Mouse (Mus musculus) midbrain, embryonic 16.5 days (tissue): ENCODE results near the gene Tex45. TPM values are rescaled to one million over a fixed set of nuclear protein-coding genes. Genes with fewer than 3 reads are reported as not detected.

Source experiments
- ATAC-seq: fragments of 200-750 bp; cut with Nextera tagmentation; 2 replicates; pipeline ENCODE4 v1.8.0; 2017; ENCODE audit warnings: moderate TSS enrichment
- H3K27ac ChIP-seq: fragments of 300-500 bp; sonication (generic); 2 replicates; pipeline ENCODE4 v1.5.1; 2014; ENCODE audit warnings: mild to moderate bottlenecking, low read length, mixed read lengths
- H3K27me3 ChIP-seq: fragments of 300-500 bp; sonication (generic); 2 replicates; pipeline ENCODE4 v1.6.1; 2014; ENCODE audit warnings: low read depth, low read length, mixed read lengths; ENCODE audit not compliant: control insufficient read depth, insufficient read depth
- H3K36me3 ChIP-seq: fragments of 300-500 bp; sonication (generic); 2 replicates; pipeline ENCODE4 v1.6.1; 2014; ENCODE audit warnings: mild to moderate bottlenecking, low read length, moderate library complexity, mixed read lengths; ENCODE audit not compliant: control insufficient read depth, insufficient read depth
- H3K4me1 ChIP-seq: fragments of 300-500 bp; sonication (generic); 2 replicates; pipeline ENCODE4 v1.6.1; 2014; ENCODE audit warnings: mild to moderate bottlenecking, low read length, mixed read lengths; ENCODE audit not compliant: control insufficient read depth, insufficient read depth
- H3K4me2 ChIP-seq: fragments of 300-500 bp; sonication (generic); 2 replicates; pipeline ENCODE4 v1.6.1; 2014; ENCODE audit warnings: mild to moderate bottlenecking, low read length, mixed read lengths
- H3K4me3 ChIP-seq: fragments of 300-500 bp; sonication (generic); 2 replicates; pipeline ENCODE4 v1.5.1; 2014; ENCODE audit warnings: low read depth, mild to moderate bottlenecking, low read length, moderate library complexity, mixed read lengths
- H3K9ac ChIP-seq: fragments of 300-500 bp; sonication (generic); 2 replicates; pipeline ENCODE4 v1.6.1; 2014; ENCODE audit warnings: low read depth, low read length, mixed read lengths
- H3K9me3 ChIP-seq: fragments of 300-500 bp; sonication (generic); replicated peaks from 2 replicates; pipeline ENCODE4 v1.6.1; 2014; ENCODE audit warnings: mild to moderate bottlenecking, low read length, mixed read lengths; ENCODE audit not compliant: control insufficient read depth, poor library complexity, severe bottlenecking
- WGBS: fragments of 180-500 bp; shearing (Covaris S2); extraction: QIAGEN DNeasy Blood & Tissue Kit; methylation state at CpG from one replicate; pipeline ENCODE4 v1.1.7; 2014; 5-methylcytosine and 5-hydroxymethylcytosine counted together
- polyA plus RNA-seq: library from polyadenylated mRNA; unstranded; fragments of >200 nt; fragmentation: Nextera tagmentation; extraction: Ambion mirVana; gene quantifications from 2 replicates; pipeline ENCODE4 v1.2.1, GENCODE M21; 2015

Gene Tex45
- polyA plus RNA-seq, 1 experiment from 2014 or later: 0.46 TPM

DNA sequence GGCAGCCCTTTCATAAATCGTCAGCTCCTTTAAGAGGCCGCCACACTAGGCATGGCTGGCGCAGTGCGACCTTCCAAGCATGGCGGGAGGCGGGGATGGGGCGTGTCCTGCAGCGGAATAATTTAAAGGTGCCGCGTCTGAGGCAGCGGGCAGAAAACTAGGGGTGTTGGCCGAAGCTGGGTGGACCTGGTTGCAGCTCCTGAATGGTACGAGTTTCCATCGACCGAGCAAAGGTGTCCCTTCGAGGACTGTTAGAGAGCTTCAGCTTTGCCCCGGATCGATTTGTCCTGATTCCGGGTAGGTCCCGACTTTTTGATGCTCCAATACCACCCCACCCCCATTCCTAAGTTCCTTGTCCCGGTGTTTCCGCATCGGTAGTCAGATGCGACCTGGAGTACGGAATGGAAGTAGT is 44.6 kb downstream of the Tex45 start, which contains the start of gene Pnpla6:
Pnpla6 (plus strand) TSS at position 125 of the 412 bp plus-strand sequence.
- H3K27me3 ChIP-seq: no peaks in the 10 kb centered on the region
- peak; percentile 77 for ATAC-seq
- H3K27ac ChIP-seq: peak within 1 kb of the TSS; percentile 84
- peak within 1 kb of the TSS; percentile 58 for H3K4me3 ChIP-seq
- peak within 1 kb of the TSS; percentile 87 for H3K4me2 ChIP-seq
- H3K4me1 ChIP-seq: peaks cover 11% of the 10 kb centered on the region
- under 1% methylated on average over 25 of the region's 25 CpGs for WGBS
- peaks cover 13% of the 10 kb centered on the region for H3K36me3 ChIP-seq
- no peaks in the 10 kb centered on the region for H3K9me3 ChIP-seq
- peak within 1 kb of the TSS; percentile 78 for H3K9ac ChIP-seq

DNA sequence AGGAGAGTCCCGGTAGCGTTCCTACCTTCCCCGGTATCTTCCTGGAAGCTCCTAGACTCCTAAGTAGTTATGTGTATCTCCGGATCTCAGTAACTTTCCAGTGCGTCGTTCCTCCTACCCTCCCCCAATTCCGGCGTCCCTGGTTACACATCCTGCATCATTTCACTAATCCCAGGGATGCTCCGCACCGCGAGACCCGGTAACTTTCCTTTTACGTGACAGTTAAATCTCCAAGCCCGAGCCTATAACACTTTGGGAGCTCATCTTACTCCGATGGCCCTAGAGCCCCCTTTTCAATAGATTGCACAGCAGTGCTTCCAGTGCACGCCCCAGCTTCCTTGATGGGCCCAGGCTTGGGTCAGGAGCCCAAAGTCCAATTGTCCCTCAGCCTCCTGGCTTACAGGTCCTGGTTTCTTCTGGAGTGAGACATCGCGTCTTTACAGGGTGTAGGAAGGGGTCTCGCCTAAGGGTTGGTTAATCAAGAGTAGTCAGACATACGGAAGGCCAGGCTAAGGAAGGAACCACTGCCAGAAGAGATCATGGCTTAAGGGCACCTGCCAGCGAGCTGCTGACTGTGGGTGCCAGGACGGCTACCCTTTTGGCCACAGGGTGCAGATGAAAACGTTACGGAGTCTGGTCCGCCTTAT is 45.2 kb downstream of the Tex45 start:
- no peaks in the 10 kb centered on the region for H3K9me3 ChIP-seq
- peak; percentile 42 for ATAC-seq
- peak overlapping the region; percentile 84 for H3K27ac ChIP-seq
- H3K4me1 ChIP-seq: peaks cover 11% of the 10 kb centered on the region
- WGBS: under 1% methylated on average over 25 of the region's 25 CpGs
- no peaks in the 10 kb centered on the region for H3K27me3 ChIP-seq
- H3K9ac ChIP-seq: peak overlapping the region; percentile 78
- peaks cover 11% of the 10 kb centered on the region for H3K36me3 ChIP-seq
- H3K4me3 ChIP-seq: peak overlapping the region; percentile 58
- peak overlapping the region; percentile 87 for H3K4me2 ChIP-seq

DNA sequence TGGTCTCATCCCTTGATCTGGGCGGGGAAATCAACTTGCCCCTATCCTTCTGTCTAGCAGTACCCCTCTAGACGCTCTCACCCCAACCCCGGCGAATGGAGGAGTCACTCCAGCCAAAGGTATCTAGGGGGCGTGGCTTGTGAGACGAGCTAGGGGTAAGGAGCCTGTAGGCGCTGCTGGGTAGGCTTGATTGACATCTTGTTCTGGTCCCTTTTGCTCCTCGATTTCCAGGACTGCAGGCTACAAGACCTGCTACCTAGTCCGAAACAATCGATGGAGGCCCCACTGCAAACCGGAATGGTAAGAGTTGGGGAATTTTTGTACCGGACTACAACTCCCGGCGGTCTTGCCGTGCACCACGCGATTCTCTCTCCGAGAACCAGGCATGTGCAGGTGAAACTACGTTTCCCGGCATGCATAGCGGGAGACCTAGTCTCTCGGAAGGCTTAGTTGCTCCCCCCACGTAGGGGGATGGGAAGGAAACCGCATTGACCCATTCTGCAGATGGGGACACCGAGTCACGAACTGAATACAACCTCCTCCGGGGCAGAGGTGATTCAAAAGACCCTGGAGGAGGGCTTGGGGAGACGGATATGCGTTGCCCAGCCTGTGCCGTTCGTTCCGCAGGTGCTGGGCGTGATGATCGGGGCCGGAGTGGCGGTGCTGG is 45.9 kb downstream of the Tex45 start:
- Histone ChIP-seq H3K4me1 (peaks cover 11% of the 10 kb centered on the region), H3K4me3 (peak overlapping the region; percentile 58), H3K27ac (peak overlapping the region; percentile 84), H3K4me2 (peak overlapping the region; percentile 87), H3K27me3 (no peaks in the 10 kb centered on the region), H3K9ac (peak overlapping the region; percentile 78), H3K9me3 (no peaks in the 10 kb centered on the region), H3K36me3 (peaks cover 13% of the 10 kb centered on the region)
- ATAC-seq: peak; percentile 90
- WGBS: 4% methylated on average over 36 of the region's 36 CpGs

DNA sequence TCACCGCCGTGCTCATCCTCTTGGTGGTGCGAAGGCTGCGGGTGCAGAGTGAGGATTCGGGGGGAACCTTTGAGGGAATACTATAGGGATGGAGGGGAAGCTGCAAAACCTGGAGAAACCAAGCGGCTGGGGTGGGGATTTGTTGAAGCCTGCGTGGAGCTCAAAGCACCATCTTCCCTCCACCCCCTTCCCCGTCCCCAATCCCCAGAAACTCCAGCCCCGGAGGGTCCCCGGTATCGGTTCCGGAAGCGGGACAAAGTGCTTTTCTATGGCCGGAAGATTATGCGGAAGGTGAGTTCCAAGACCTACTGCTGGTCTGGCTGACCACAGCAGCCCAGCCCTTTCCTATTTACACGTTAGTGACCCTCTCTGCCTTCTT is 46.4 kb downstream of the Tex45 start:
- H3K4me2 ChIP-seq: peak overlapping the region; percentile 87
- peaks cover 14% of the 10 kb centered on the region for H3K36me3 ChIP-seq
- ATAC-seq: no peak
- no peaks in the 10 kb centered on the region for H3K9me3 ChIP-seq
- no peaks in the 10 kb centered on the region for H3K27me3 ChIP-seq
- H3K4me3 ChIP-seq: peak overlapping the region; percentile 58
- peaks cover 11% of the 10 kb centered on the region for H3K4me1 ChIP-seq
- 10% methylated on average over 16 of the region's 16 CpGs for WGBS
- peak overlapping the region; percentile 84 for H3K27ac ChIP-seq
- H3K9ac ChIP-seq: peak overlapping the region; percentile 78

DNA sequence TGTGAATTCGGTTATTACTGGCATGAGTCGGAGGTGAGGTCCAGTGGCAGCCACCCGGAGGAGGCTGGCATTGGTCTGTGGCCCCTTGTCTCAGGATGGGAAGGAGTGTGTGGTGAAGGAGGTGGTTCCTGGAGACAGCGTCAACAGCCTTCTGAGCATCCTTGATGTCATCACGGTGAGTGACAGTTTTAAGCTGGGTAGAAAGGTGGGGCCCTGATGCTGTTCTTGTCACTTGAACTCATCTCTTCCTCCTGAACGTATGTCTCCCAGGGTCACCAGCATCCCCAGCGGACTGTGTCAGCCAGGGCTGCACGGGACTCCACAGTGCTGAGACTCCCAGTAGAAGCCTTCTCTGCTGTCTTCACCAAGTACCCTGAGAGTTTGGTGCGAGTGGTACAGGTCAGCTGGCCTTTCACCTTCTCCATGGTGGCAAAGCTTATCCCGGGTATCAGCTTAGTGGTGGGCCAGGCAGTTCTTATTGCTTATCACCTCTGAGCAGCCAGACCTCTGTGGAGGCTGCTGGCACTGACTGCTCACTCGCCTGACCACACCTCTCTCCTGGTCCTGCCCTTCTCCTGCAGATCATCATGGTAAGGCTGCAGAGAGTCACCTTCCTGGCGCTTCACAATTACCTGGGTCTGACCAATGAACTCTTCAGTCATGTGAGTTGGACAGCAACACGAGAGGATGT is 51.5 kb downstream of the Tex45 start:
- no peak for ATAC-seq
- peaks cover 4% of the 10 kb centered on the region; the same call in 1 of the 2 replicates for H3K4me1 ChIP-seq
- H3K9me3 ChIP-seq: no peaks in the 10 kb centered on the region
- H3K27ac ChIP-seq: no peak overlapping the region
- H3K36me3 ChIP-seq: peaks cover 28% of the 10 kb centered on the region
- no peaks in the 10 kb centered on the region for H3K27me3 ChIP-seq
- 90% methylated on average over 13 of the region's 13 CpGs for WGBS
- H3K9ac ChIP-seq: no peak overlapping the region
- H3K4me2 ChIP-seq: no peak overlapping the region
- no peak overlapping the region for H3K4me3 ChIP-seq

DNA sequence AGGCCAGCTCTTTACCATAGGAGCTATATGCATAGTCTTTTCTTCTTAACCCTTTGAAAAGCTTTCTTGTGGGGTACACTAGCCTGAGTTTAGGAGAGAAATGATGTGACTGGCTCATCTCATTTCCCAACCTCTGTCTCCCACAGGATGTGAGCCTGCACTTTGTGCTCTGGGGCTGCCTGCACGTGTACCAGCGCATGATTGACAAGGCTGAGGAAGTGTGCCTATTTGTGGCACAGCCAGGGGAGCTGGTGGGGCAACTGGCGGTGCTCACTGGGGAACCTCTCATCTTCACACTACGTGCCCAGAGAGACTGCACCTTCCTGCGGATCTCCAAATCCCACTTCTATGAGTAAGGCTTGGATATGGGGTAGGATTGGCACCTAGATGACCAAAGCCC is 60.2 kb downstream of the Tex45 start:
- no peak for ATAC-seq
- H3K9ac ChIP-seq: no peak overlapping the region
- H3K9me3 ChIP-seq: no peaks in the 10 kb centered on the region
- peaks cover 26% of the 10 kb centered on the region for H3K36me3 ChIP-seq
- no peak overlapping the region for H3K27ac ChIP-seq
- no peak overlapping the region for H3K4me3 ChIP-seq
- H3K4me1 ChIP-seq: no peaks in the 10 kb centered on the region
- no peaks in the 10 kb centered on the region for H3K27me3 ChIP-seq
- 91% methylated on average over 5 of the region's 5 CpGs for WGBS
- no peak overlapping the region for H3K4me2 ChIP-seq

DNA sequence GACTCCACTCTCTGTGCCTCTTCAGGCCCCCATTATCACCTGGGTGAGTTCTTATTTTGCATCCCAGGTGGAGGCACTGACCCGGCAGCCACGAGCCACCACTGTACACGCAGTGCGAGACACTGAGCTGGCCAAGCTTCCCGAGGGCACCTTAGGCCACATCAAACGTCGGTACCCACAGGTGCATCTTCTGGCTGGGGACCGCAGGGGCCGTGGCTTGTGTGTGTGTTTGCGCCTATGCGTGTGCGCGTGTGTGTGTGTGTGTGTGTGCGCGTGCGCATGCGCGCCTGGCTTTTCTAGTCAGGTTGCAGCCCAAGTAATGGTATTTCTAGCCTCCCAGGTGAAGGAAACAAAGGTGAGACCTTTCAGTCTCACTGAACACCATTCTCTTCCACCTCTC is 61.3 kb downstream of the Tex45 start:
- Histone ChIP-seq H3K27ac (no peak overlapping the region), H3K9me3 (no peaks in the 10 kb centered on the region), H3K4me1 (no peaks in the 10 kb centered on the region), H3K9ac (no peak overlapping the region), H3K36me3 (peaks cover 35% of the 10 kb centered on the region), H3K27me3 (no peaks in the 10 kb centered on the region), H3K4me2 (no peak overlapping the region), H3K4me3 (no peak overlapping the region)
- no peak for ATAC-seq
- 95% methylated on average over 18 of the region's 18 CpGs for WGBS

DNA sequence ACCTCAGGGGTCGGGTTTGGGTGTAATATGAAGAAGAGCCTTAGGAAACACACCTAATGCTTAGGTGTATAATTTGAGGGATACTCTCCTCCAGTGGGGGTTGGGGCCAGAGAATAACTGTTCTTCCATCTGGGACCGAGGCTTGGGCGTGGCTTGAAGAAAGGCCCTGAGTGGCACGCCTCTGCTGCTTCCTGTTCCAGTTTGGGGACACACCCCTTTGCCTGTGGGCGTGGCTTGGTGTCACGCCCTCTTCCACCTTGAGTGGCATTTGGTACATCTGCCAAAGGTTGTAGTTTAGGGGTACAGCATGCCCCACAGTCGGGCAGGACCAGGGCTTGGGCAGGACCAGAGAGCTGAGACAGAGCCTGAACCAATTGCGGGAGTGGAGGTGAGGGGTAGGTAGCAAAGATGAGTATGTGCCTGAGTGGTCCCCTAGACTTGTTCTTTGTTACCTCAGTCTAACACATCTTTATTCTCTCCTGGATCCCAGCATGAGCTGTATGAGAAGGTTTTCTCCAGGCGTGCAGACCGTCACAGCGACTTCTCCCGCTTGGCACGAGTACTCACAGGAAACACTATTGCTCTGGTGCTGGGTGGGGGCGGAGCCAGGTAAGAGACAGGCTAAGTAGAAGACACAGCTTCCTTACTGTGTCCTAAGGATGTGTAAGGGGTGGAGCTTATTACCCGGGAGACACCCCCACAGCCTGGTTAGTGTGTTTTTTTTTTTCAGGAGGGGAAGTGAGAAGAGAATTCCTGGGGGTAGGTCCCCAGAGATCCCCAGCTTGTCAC is 65.6 kb downstream of the Tex45 start:
- Histone ChIP-seq H3K4me2 (no peak overlapping the region), H3K9ac (no peak overlapping the region), H3K27me3 (no peaks in the 10 kb centered on the region), H3K4me3 (no peak overlapping the region), H3K9me3 (no peaks in the 10 kb centered on the region), H3K4me1 (no peaks in the 10 kb centered on the region), H3K27ac (no peak overlapping the region), H3K36me3 (peaks cover 58% of the 10 kb centered on the region)
- WGBS: 62% methylated on average over 15 of the region's 15 CpGs
- no peak for ATAC-seq
